Comparison of ENCODE assay signal across 8 mouse cellular contexts in the genomic region with DNA sequence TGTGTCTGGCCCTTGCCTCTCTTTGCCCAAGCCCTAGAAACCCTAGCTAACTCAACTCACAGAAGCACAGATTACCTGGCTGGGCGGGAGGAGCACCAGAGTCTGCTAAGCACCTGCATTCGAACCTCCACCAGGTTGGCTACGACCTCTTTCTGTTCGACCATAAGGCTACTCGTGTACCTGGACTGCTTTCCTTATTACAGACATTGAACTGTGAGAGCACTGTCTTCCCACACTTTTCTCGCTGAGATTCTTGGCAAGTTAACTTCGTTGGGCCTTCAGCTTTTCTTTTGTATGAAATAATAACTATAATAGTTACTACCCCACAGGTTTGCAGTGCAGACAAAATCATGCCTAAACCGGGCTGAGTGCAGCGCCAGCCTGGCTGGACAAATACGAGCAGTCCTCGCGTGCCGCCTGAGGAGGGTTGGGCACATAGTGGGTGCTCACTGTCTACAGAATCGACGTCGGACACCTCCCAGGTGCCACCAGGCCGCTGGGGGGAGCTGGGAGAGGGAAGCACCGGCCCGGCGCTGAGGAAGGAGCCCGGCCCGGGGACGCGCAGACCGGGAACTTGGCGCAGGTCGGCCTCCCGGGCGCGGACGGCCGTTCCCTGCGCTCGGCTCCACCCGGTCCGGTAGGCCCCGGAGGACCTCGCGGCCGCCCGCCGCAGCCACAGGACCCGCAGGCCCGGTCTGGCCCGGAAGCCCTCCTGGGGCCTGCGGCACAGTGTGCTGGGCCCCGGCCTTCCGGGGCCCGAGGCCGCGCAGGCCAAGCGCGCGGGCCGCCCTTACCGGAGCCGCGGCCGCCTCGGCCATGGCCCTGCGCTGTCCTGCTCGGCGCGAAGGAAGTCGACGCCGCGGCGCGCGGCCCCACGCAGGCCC. TPM values are rescaled to one million over a fixed set of nuclear protein-coding genes. Genes with fewer than 3 reads are reported as not detected.
A peak's percentile ranks its signal among the peaks of the same experiment; 100 is the strongest.
DNase-seq lines count a peak whose midpoint lies in the region; ATAC-seq and TF ChIP-seq lines count a peak whose summit lies in the region.

No protein-coding gene starts in this region.

- no peaks in the 10 kb centered on the region for H3K9me3 ChIP-seq in embryonic facial prominence, embryonic 14.5 days (ENCODE audit: control insufficient read depth, low read length)

- peak overlapping the region; percentile 85 for H3K27ac ChIP-seq in embryonic facial prominence, embryonic 14.5 days (replicated peaks; ENCODE audit: low read depth, low read length)
- peak overlapping the region; percentile 79 for H3K27ac ChIP-seq in liver, adult 2 months (replicated peaks; ENCODE audit: insufficient read depth, low read depth, low read length)

- DNase-seq in 416B (ENCODE audit: low read depth) = peak; percentile 50
- DNase-seq in adrenal gland, postnatal 25 days = peak; percentile 75
- DNase-seq in embryonic facial prominence, embryonic 14.5 days (ENCODE audit: low spot score) = peak; percentile 76
- peak; percentile 36 for DNase-seq in heart, adult 8-10 months (ENCODE audit: low spot score)
- peak; percentile 64 to 66 for DNase-seq in kidney, adult 8-10 months
- DNase-seq in liver, adult 2 months (ENCODE audit: extremely low read depth, low read depth, low spot score) = peak; percentile 63
- DNase-seq in monocyte, adult 2 months (ENCODE audit: low read depth in 1 of 2, low spot score in 2 of 2) = peak; percentile 12 to 42
- DNase-seq in spleen, postnatal 10 days (ENCODE audit: low spot score in 2 of 2) = peak; percentile 80 to 82

- no peaks in the 10 kb centered on the region for H3K27me3 ChIP-seq in embryonic facial prominence, embryonic 14.5 days (replicated peaks; ENCODE audit: control insufficient read depth, insufficient read depth, low read length)
- no peaks in the 10 kb centered on the region for H3K27me3 ChIP-seq in liver, adult 2 months (ENCODE audit: control insufficient read depth, insufficient read depth, low read length)

- H3K4me3 ChIP-seq in embryonic facial prominence, embryonic 14.5 days (ENCODE audit: low read depth, low read length) = peak overlapping the region; percentile 82
- H3K4me3 ChIP-seq in liver, adult 2 months (ENCODE audit: insufficient read depth, low read depth, low read length) = peak overlapping the region; percentile 62

- peak overlapping the region; percentile 99 for H3K9ac ChIP-seq in embryonic facial prominence, embryonic 14.5 days (ENCODE audit: low read depth, low read length)
- peak overlapping the region; percentile 97 for H3K9ac ChIP-seq in liver, adult 2 months (ENCODE audit: low read depth, low read length)

- H3K4me2 ChIP-seq in embryonic facial prominence, embryonic 14.5 days (ENCODE audit: low read depth, low read length) = peak overlapping the region; percentile 58

- peaks cover 7% of the 10 kb centered on the region; the same call in 1 of the 2 replicates for H3K79me2 ChIP-seq in liver, adult 2 months (ENCODE audit: control insufficient read depth, insufficient read depth, low read length)

- no peak for TF ChIP-seq POLR2A in liver, adult 2 months (IDR thresholded peaks at IDR 0.05; ENCODE audit: extremely low read depth, insufficient read depth, low read length)

- H3K4me1 ChIP-seq in embryonic facial prominence, embryonic 14.5 days (ENCODE audit: control insufficient read depth, insufficient read depth, low read length) = no peaks in the 10 kb centered on the region
- H3K4me1 ChIP-seq in liver, adult 2 months (ENCODE audit: control insufficient read depth, insufficient read depth, low read length) = peaks cover 17% of the 10 kb centered on the region

- WGBS in embryonic facial prominence, embryonic 14.5 days = 6% methylated on average over 21 of the region's 72 CpGs
- 1% methylated on average over 67 of the region's 72 CpGs for WGBS in liver, adult 2 months

- 0 out of 2 replicates have a peak, but pooled peaks have one; percentile 13 for TF ChIP-seq CTCF in liver, adult 2 months (IDR thresholded peaks at IDR 0.05; ENCODE audit: low read depth, low read length)

- peak; percentile 90 for ATAC-seq in embryonic facial prominence, embryonic 14.5 days (ENCODE audit: low read depth)

- H3K36me3 ChIP-seq in embryonic facial prominence, embryonic 14.5 days (ENCODE audit: control insufficient read depth, insufficient read depth, low read length) = peaks cover 31% of the 10 kb centered on the region
- peaks cover 28% of the 10 kb centered on the region for H3K36me3 ChIP-seq in liver, adult 2 months (ENCODE audit: control insufficient read depth, insufficient read depth, low read length)

RNA-seq across cellular contexts. Expression of gene Zfp746, which starts 0.6 kb away (rescaled TPM):
- total RNA-seq in adrenal gland, postnatal 25 days (2021) = 24.6 and 29.7 TPM in 2 replicates
- polyA plus RNA-seq in embryonic facial prominence, embryonic 14.5 days (2014; fragmentation: Nextera tagmentation; extraction: Ambion mirVana) = 21.2 and 21.6 TPM in 2 replicates
- 10 to 100 TPM in 2 of 4 experiments, 1 to 10 TPM in 2; 9.4 to 10.9 (median 10.0) TPM for total RNA-seq in heart, adult 8-10 months (2022)
- total RNA-seq in liver, adult 2 months (2014; rRNA removed) = 8.9 and 9.4 TPM in 2 replicates
- polyA plus RNA-seq in liver, adult 2 months (2012; rRNA removed) = 9.7 and 14.4 TPM in 2 replicates

RNA-seq across cellular contexts. Expression of gene Zfp777, which starts 37.1 kb away (rescaled TPM):
- total RNA-seq in adrenal gland, postnatal 25 days (2021) = 27.1 and 28.2 TPM in 2 replicates
- 7.5 and 9.1 TPM in 2 replicates for polyA plus RNA-seq in embryonic facial prominence, embryonic 14.5 days (2014; fragmentation: Nextera tagmentation; extraction: Ambion mirVana)
- 10 to 100 TPM; 11.6 to 16.1 (median 15.0) TPM for total RNA-seq in heart, adult 8-10 months (2022)
- total RNA-seq in liver, adult 2 months (2014; rRNA removed) = 2.8 and 3.3 TPM in 2 replicates
- polyA plus RNA-seq in liver, adult 2 months (2012; rRNA removed) = 5.7 and 6.4 TPM in 2 replicates

Comparison
In these comparisons a context has a peak if more than half of its experiments do, and no peak if none do; other contexts are left out.
1. Peak in every context shown above with its lines: DNase-seq, ATAC-seq, H3K4me3 ChIP-seq and H3K27ac ChIP-seq.
2. DNase-seq: peak in every context shown above with its lines; median percentile 81 in spleen, postnatal 10 days; 76 in embryonic facial prominence, embryonic 14.5 days; 75 in adrenal gland, postnatal 25 days; 65 in kidney, adult 8-10 months; 63 in liver, adult 2 months; 50 in 416B; 36 in heart, adult 8-10 months; 27 in monocyte, adult 2 months.